Mouse (Mus musculus) right cerebral cortex, postnatal 25 days (tissue): ENCODE results near the gene Zfp36.
"Not testable (repeated sequence)": the region's sequence is repeated elsewhere in the genome, so short reads cannot be mapped to it uniquely, and the experiment has no call there.

Experiments used
- DNase-seq: peaks from one replicate; pipeline ENCODE4 v3.0.0; 2022

Gene Zfp36

GRCm38 (mm10) chr7:28380237-28381016 is at the start of gene Zfp36:
Zfp36 (minus strand) TSS chr7:28380253.
- no peak for DNase-seq

DNA sequence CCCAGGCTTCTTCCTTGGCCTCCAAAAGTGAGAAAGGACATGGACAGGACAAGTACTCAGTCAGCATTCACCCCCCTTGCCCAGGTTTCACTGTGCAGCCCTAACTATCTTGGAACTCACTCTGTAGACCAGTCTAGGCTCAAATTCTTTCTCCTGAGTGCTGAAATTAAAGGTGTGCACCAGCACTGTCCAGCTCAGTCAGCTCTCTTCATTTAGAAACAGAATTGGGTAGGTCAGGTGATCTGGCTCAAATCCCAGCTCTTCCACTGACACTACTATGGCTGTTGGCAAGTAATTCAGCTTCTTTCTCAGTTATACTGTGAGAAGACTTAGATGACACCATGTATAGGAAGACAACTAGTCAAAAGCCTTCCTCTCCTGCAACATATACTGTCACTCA is 47.7 kb upstream of the Zfp36 start:
- no peak for DNase-seq

DNA sequence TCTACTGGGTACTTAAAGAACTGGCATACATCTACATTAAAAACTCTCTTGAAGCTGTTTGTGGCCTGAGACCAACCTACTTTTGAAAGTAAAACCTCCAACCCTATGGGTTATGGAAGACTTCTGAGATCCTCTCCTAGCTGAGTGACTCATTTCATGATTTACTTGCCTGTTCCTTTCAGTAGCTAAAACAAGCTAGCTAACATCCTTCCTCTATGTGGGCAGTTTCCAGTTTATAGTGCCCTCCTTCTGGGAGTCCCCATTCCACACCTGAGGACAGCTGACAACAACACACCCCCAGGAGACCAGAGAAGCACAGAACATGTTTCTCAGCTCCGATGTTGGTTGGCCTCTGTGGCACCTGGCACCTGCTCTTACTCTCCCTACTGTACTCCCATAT is 43.0 kb upstream of the Zfp36 start:
- no peak for DNase-seq

DNA sequence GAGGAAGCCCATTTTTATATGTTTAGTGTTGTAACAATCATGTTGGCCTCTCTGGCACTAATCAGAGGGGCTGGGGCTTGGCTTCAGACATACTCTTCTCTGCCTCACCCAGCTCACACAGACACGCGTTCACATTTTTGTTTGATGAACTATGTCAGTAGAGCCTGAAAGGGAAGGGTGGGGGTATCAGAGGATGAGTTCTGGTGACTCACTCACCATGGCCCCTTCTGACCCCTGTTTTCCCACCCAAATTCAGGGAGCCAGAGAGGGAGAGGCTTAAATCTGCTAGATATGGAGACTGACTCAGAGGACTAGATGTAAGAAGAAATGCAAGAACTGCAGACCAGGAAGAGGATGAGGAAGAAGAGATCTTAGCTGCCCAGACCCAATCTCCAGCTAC is 39.4 kb upstream of the Zfp36 start:
- no peak for DNase-seq

GRCm38 (mm10) chr7:28418096-28418670 is 38.1 kb upstream of the Zfp36 start:
- no peak for DNase-seq

DNA sequence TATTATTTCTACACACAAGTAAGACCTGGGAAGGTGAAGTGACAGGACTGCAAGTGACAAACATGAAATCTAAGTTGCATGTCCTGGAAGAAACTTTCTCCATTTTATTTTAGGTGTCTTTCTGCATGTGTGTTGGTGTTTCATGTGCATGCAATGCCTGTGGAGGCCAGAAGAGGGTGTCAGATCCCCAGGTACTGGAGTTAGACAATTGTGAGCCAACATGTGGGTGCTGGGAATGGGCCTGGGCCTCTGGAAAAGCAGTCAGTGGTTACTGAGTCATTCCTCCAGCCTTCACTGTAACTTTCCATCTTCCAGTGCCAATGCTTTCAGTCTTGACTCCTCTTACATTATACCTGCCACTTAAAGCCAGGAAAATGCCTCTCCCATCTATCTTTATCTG is 37.3 kb upstream of the Zfp36 start:
- no peak for DNase-seq

- DNase-seq = no peak
Observed at GRCm38 (mm10) chr7:28412826-28413225, 32.8 kb upstream of the Zfp36 start.

DNA sequence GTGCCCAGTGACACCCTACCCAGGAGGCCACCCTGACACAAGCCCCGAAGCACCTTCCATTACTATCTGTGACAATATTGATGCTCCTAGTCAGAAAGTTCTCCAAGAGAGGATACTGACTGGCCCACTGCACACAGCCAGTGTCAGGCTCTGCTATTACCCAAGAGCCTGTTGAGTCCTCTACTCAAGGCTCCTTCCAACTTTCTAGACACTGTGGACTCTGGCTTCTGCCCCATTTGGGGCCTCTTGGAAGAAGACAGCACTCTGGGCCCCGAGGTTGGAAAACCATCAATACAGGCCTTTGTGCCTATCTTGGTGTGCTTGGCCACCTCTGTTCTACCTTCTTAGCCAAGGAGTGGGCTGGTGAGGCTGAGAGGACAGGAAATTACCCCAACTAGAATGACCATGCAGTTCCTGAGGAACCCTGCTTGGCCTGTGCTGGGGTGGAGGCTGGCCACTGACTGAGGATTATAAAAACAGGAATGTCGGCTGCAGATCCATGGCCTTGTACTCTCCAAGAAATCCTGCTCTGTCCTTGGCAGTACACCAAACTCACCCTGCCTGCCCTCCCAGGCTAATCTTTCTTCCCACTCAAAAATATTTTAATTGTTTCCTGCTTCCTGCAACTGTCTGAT is 30.9 kb upstream of the Zfp36 start:
- DNase-seq = no peak

- DNase-seq = no peak
Observed at GRCm38 (mm10) chr7:28401942-28402341, 21.9 kb upstream of the Zfp36 start.

- DNase-seq = no peak
Observed at GRCm38 (mm10) chr7:28401030-28401429, 21.0 kb upstream of the Zfp36 start.

DNA sequence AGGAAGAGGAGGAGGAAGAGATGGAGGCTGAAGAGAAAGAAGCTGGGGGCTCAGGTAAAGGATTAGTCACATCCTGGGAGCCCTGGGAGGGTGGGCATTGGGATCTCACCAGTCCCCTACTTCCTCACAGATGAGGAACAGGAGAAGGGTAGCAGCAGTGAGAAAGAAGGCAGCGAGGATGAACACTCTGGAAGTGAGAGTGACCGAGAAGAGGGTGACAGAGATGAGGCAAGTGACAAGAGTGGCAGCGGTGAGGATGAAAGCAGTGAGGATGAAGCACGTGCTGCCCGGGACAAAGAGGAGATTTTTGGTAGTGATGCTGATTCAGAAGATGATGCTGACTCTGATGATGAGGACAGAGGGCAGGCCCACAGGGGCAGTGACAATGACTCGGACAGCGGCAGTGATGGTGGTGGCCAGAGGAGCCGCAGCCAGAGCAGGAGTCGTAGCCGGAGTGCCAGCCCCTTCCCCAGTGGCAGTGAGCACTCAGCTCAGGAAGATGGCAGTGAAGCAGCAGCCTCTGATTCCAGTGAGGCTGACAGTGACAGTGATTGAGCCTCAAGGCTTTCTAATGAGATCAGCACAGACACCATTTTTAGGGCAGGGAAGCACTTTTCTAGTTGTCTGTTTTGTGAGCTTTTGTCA is 18.8 kb upstream of the Zfp36 start:
- DNase-seq = no peak

DNA sequence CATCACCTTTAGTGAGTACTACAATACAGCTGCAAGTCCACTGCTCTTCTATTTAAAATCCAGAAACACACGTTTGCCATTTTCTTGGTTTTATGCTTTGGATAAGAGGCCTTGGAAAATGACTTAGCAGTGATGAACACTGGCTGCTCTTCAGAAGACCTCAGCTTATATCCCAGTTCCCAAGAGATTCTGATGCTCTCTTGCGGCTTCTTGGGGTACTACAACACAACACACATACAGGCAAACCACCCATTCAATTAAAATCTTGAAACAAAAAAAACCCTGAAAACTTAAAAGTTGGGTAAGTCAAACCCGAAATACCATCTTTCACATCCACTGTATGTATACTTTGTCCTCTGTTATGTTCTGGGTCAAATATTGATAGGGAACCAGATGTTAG is 17.9 kb upstream of the Zfp36 start:
- DNase-seq = no peak

GRCm38 (mm10) chr7:28395425-28395824 is 15.4 kb upstream of the Zfp36 start:
- no peak for DNase-seq

- no peak for DNase-seq
Observed at GRCm38 (mm10) chr7:28393272-28393951, 13.4 kb upstream of the Zfp36 start.

- DNase-seq = peak; percentile 97
Observed at GRCm38 (mm10) chr7:28392429-28393271, 12.6 kb upstream of the Zfp36 start, which contains the start of the genes Med29 and Paf1. Med29 (minus strand) TSS chr7:28392708. Paf1 (plus strand) TSS chr7:28392951.

GRCm38 (mm10) chr7:28390331-28390730 is 10.3 kb upstream of the Zfp36 start:
- DNase-seq = no peak

- not testable (repeated sequence) for DNase-seq
Observed at GRCm38 (mm10) chr7:28387384-28387783, 7.3 kb upstream of the Zfp36 start.

DNA sequence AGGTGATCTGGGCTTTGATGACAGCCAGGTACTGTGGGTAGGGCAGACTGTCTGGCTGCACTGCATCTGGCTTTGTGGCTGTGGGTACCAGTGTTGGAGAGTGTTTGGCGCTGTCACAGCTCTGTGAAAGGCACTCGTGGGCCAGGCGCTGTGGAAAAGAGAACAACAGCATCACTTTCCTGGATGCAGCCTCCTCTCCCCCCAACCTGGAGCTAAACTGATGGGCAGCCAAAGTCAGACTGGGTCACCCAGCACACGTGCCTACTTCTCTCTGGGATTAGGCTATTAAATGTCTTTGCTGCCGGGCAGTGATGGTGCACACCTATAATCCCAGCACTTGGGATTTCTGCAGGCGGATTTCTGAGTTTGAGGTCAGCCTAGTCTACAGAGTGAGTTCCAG is 6.8 kb upstream of the Zfp36 start:
- DNase-seq = not testable (repeated sequence)

- DNase-seq = peak; percentile 68
Observed at GRCm38 (mm10) chr7:28386462-28386861, 6.4 kb upstream of the Zfp36 start.

DNA sequence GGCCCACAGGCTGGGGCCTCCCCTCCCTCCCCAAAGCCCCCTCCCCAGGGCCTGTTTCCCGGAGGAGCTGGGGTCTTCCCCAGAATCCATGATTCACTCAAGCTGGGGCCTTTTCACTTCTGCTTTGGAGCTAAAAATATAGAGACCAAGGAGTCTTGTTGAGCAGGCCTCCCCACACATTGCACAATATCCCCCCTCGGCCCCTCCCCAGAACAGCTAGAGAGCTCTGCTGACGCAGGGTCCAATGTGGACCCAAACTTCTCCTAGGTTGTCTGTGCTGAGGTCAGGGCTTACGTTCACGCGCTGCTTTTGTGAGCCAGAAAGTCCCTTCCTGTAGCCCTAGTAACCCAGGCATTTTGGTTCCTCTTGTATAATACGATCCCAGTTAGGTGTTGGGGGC is 6.0 kb upstream of the Zfp36 start:
- peak; percentile 32 for DNase-seq

DNA sequence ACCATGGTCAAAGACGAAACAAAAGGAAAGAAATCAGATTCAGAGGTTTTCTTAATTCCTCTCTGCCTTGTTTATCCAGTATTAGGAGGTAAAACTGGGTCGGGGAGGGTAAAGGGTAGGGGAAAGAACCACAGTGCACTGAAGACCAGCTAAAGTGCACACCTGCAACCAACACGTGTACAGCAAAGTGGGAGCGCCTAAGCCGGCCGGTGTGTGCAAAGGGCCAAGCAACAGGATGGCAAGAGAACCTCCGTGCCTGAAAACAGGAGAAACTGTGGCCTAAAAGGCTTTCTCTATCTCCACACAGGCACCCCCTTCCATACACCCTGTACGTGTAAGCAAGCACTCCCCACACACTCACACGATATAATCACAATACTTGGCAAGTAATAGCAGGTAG is 5.1 kb upstream of the Zfp36 start:
- no peak for DNase-seq

- no peak for DNase-seq
Observed at GRCm38 (mm10) chr7:28384162-28384561, 4.1 kb upstream of the Zfp36 start.
